Mouse (Mus musculus) spleen, adult 12 weeks (tissue): ENCODE measurements around the gene Gm44511.
"Not testable (repeated sequence)": the region's sequence is repeated elsewhere in the genome, so short reads cannot be mapped to it uniquely, and the experiment has no call there.

Experiments used
- DNase-seq: peaks from one replicate; pipeline ENCODE4 v3.0.0; 2022; ENCODE audit warnings: low spot score

The Gm44511 gene

GRCm38 (mm10) chr6:128799144-128799895, 26.8 kb downstream of the Gm44511 start:
- DNase-seq, result peak; percentile 92

- peak; percentile 80 for DNase-seq
Observed at GRCm38 (mm10) chr6:128798772-128799143, 27.4 kb downstream of the Gm44511 start.

GRCm38 (mm10) chr6:128797936-128798771, 28.0 kb downstream of the Gm44511 start:
- DNase-seq, result no peak

- DNase-seq, result no peak
Observed at GRCm38 (mm10) chr6:128797185-128797905, 28.8 kb downstream of the Gm44511 start.

GRCm38 (mm10) chr6:128796321-128796955, 29.7 kb downstream of the Gm44511 start:
- no peak for DNase-seq

GRCm38 (mm10) chr6:128793734-128794133, 32.4 kb downstream of the Gm44511 start:
- DNase-seq, result no peak

- not testable (repeated sequence) for DNase-seq
Observed at GRCm38 (mm10) chr6:128790491-128790994, 35.6 kb downstream of the Gm44511 start.

GRCm38 (mm10) chr6:128789115-128789514, 37.0 kb downstream of the Gm44511 start, which contains the start of gene Klrb1c:
Gene Klrb1c, minus strand, starts transcription at chr6:128789215.
- no peak for DNase-seq

GRCm38 (mm10) chr6:128788517-128788916, 37.6 kb downstream of the Gm44511 start:
- no peak for DNase-seq

- not testable (repeated sequence) for DNase-seq
Observed at GRCm38 (mm10) chr6:128786396-128786795, 39.7 kb downstream of the Gm44511 start.

GRCm38 (mm10) chr6:128769481-128770253, 56.4 kb downstream of the Gm44511 start:
- DNase-seq, result no peak

- DNase-seq, result no peak
Observed at GRCm38 (mm10) chr6:128768047-128768446, 58.1 kb downstream of the Gm44511 start.

- peak; percentile 20 for DNase-seq
Observed at GRCm38 (mm10) chr6:128766486-128767254, 59.4 kb downstream of the Gm44511 start.

GRCm38 (mm10) chr6:128765211-128765610, 60.9 kb downstream of the Gm44511 start:
- DNase-seq, result no peak

GRCm38 (mm10) chr6:128764598-128764997, 61.5 kb downstream of the Gm44511 start:
- no peak for DNase-seq

- peak; percentile 95 for DNase-seq
Observed at GRCm38 (mm10) chr6:128763736-128764523, 62.2 kb downstream of the Gm44511 start.

GRCm38 (mm10) chr6:128762892-128763670, 63.0 kb downstream of the Gm44511 start:
- not testable (repeated sequence) for DNase-seq

GRCm38 (mm10) chr6:128761144-128761540, 65.0 kb downstream of the Gm44511 start:
- no peak for DNase-seq
